Mouse (Mus musculus) heart, embryonic 14.5 days (tissue): ENCODE results near the gene Nfic. TPM values are rescaled to one million over a fixed set of nuclear protein-coding genes. Genes with fewer than 3 reads are reported as not detected.

Experiments
- ATAC-seq: fragments of 200-750 bp; cut with Nextera tagmentation; 2 replicates; pipeline ENCODE4 v1.8.0; 2017; ENCODE audit warnings: low read depth, moderate TSS enrichment; ENCODE audit not compliant: insufficient number of reproducible peaks, insufficient read depth, low FRiP score
- H3K27ac ChIP-seq, 2 experiments: fragments of 200-500 bp in 1 of 2; fragments of 300-500 bp in 1 of 2; sonication (generic) in 1 of 2; replicated peaks in 1 of 2; 2 replicates each; pipeline ENCODE4 v1.5.1; 2012 to 2014; ENCODE audit warnings: low read depth in 2 of 2, low read length in 2 of 2, control low read depth in 1 of 2, mild to moderate bottlenecking in 1 of 2, mixed read lengths in 1 of 2; ENCODE audit not compliant: control insufficient read depth in 1 of 2, insufficient read depth in 1 of 2
- H3K27me3 ChIP-seq: fragments of 300-500 bp; sonication (generic); 2 replicates; pipeline ENCODE4 v1.6.1; 2014; ENCODE audit warnings: mild to moderate bottlenecking, low read length, control low read depth; ENCODE audit not compliant: control insufficient read depth, insufficient read depth
- H3K36me3 ChIP-seq: fragments of 300-500 bp; sonication (generic); 2 replicates; pipeline ENCODE4 v1.6.1; 2014; ENCODE audit warnings: mild to moderate bottlenecking, control low read depth, low read length, mixed read lengths; ENCODE audit not compliant: control insufficient read depth, insufficient read depth
- H3K4me1 ChIP-seq, 2 experiments: fragments of 200-500 bp in 1 of 2; fragments of 300-500 bp in 1 of 2; sonication (generic) in 1 of 2; 2 replicates each; pipeline ENCODE4 v1.6.1; 2012 to 2014; ENCODE audit warnings: low read length in 2 of 2, control low read depth in 1 of 2, mixed read lengths in 1 of 2; ENCODE audit not compliant: control insufficient read depth in 2 of 2, insufficient read depth in 2 of 2
- H3K4me2 ChIP-seq: fragments of 300-500 bp; sonication (generic); 2 replicates; pipeline ENCODE4 v1.6.1; 2014; ENCODE audit warnings: mild to moderate bottlenecking, low read length
- H3K4me3 ChIP-seq, 2 experiments: fragments of 200-500 bp in 1 of 2; fragments of 300-500 bp in 1 of 2; sonication (generic) in 1 of 2; 2 replicates each; pipeline ENCODE4 v1.5.1; 2012 to 2014; ENCODE audit warnings: low read length in 2 of 2, mild to moderate bottlenecking in 2 of 2, control low read depth in 1 of 2, low read depth in 1 of 2, moderate library complexity in 1 of 2; ENCODE audit not compliant: control insufficient read depth in 1 of 2, insufficient read depth in 1 of 2
- H3K9ac ChIP-seq: fragments of 300-500 bp; sonication (generic); 2 replicates; pipeline ENCODE4 v1.6.1; 2014; ENCODE audit warnings: mild to moderate bottlenecking, low read length
- H3K9me3 ChIP-seq: fragments of 300-500 bp; sonication (generic); 2 replicates; pipeline ENCODE4 v1.6.1; 2016; ENCODE audit warnings: low read length, control low read depth; ENCODE audit not compliant: control insufficient read depth
- WGBS: fragments of 180-500 bp; shearing (Covaris S2); extraction: QIAGEN DNeasy Blood & Tissue Kit; methylation state at CpG from one replicate; pipeline ENCODE4 v1.1.7; 2014; 5-methylcytosine and 5-hydroxymethylcytosine counted together
- polyA plus RNA-seq: library from polyadenylated mRNA; unstranded; fragments of >200 nt; fragmentation: Nextera tagmentation; extraction: Ambion mirVana; gene quantifications from 2 replicates; pipeline ENCODE4 v1.2.1, GENCODE M21; 2014

Gene Nfic
- polyA plus RNA-seq, 1 experiment from 2014 or later: 47.0 TPM

- no peaks in the 10 kb centered on the region for H3K36me3 ChIP-seq
- H3K27ac ChIP-seq: no peak overlapping the region
- WGBS: 67% methylated on average over 21 of the region's 21 CpGs
- H3K9ac ChIP-seq: no peak overlapping the region
- H3K4me3 ChIP-seq: no peak overlapping the region
- no peak overlapping the region for H3K4me2 ChIP-seq
- H3K9me3 ChIP-seq: no peaks in the 10 kb centered on the region
- ATAC-seq: no peak
- H3K4me1 ChIP-seq: peaks cover 0 to 10% of the 10 kb centered on the region in 2 experiments; a peak in 3 of 4 replicates
- peaks cover 97% of the 10 kb centered on the region for H3K27me3 ChIP-seq
Observed at GRCm38 (mm10) chr10:81459399-81459798, 4.0 kb upstream of the Nfic start.

GRCm38 (mm10) chr10:81458267-81458666, 2.8 kb upstream of the Nfic start:
- Histone ChIP-seq H3K36me3 (no peaks in the 10 kb centered on the region), H3K9ac (no peak overlapping the region), H3K9me3 (no peaks in the 10 kb centered on the region), H3K4me1 (peaks cover 0 to 5% of the 10 kb centered on the region in 2 experiments; a peak in 2 of 4 replicates), H3K27ac (no peak overlapping the region), H3K27me3 (peaks cover 97% of the 10 kb centered on the region), H3K4me3 (no peak overlapping the region), H3K4me2 (no peak overlapping the region)
- WGBS: 75% methylated on average over 6 of the region's 6 CpGs
- ATAC-seq: no peak

- H3K9ac ChIP-seq: no peak overlapping the region
- no peak overlapping the region for H3K4me3 ChIP-seq
- peaks cover 0 to 5% of the 10 kb centered on the region in 2 experiments; a peak in 2 of 4 replicates for H3K4me1 ChIP-seq
- H3K9me3 ChIP-seq: no peaks in the 10 kb centered on the region
- H3K36me3 ChIP-seq: no peaks in the 10 kb centered on the region
- no peak for ATAC-seq
- H3K27ac ChIP-seq: no peak overlapping the region
- H3K27me3 ChIP-seq: peaks cover 97% of the 10 kb centered on the region
- H3K4me2 ChIP-seq: no peak overlapping the region
- 79% methylated on average over 8 of the region's 8 CpGs for WGBS
Observed at GRCm38 (mm10) chr10:81457624-81458023, 2.2 kb upstream of the Nfic start.

- no peak overlapping the region for H3K9ac ChIP-seq
- H3K4me2 ChIP-seq: no peak overlapping the region
- H3K27me3 ChIP-seq: peaks cover 97% of the 10 kb centered on the region
- no peak overlapping the region for H3K27ac ChIP-seq
- H3K4me3 ChIP-seq: no peak overlapping the region
- H3K36me3 ChIP-seq: no peaks in the 10 kb centered on the region
- peaks cover 0 to 5% of the 10 kb centered on the region in 2 experiments; a peak in 2 of 4 replicates for H3K4me1 ChIP-seq
- no peak for ATAC-seq
- H3K9me3 ChIP-seq: no peaks in the 10 kb centered on the region
- WGBS: 31% methylated on average over 12 of the region's 12 CpGs
Observed at GRCm38 (mm10) chr10:81456983-81457563, 1.6 kb upstream of the Nfic start.

GRCm38 (mm10) chr10:81454106-81454505, 1.3 kb downstream of the Nfic start:
- Histone ChIP-seq H3K4me1 (no peaks in the 10 kb centered on the region), H3K4me2 (no peak overlapping the region), H3K27me3 (peaks cover 86% of the 10 kb centered on the region), H3K9me3 (no peaks in the 10 kb centered on the region), H3K9ac (no peak overlapping the region), H3K4me3 (no peak overlapping the region), H3K27ac (no peak overlapping the region), H3K36me3 (no peaks in the 10 kb centered on the region)
- 64% methylated on average over 2 of the region's 2 CpGs for WGBS
- ATAC-seq: no peak

- H3K4me2 ChIP-seq: no peak overlapping the region
- WGBS: 1% methylated on average over 14 of the region's 14 CpGs
- no peaks in the 10 kb centered on the region for H3K36me3 ChIP-seq
- H3K27me3 ChIP-seq: peaks cover 75% of the 10 kb centered on the region
- H3K9ac ChIP-seq: no peak overlapping the region
- no peak overlapping the region for H3K27ac ChIP-seq
- no peak for ATAC-seq
- no peak overlapping the region for H3K4me3 ChIP-seq
- H3K4me1 ChIP-seq: no peaks in the 10 kb centered on the region
- no peaks in the 10 kb centered on the region for H3K9me3 ChIP-seq
Observed at GRCm38 (mm10) chr10:81452947-81453288, 2.5 kb downstream of the Nfic start.

GRCm38 (mm10) chr10:81452237-81452946, 3.0 kb downstream of the Nfic start:
- no peak overlapping the region for H3K4me3 ChIP-seq
- H3K36me3 ChIP-seq: no peaks in the 10 kb centered on the region
- no peak for ATAC-seq
- no peaks in the 10 kb centered on the region for H3K4me1 ChIP-seq
- H3K4me2 ChIP-seq: no peak overlapping the region
- H3K27me3 ChIP-seq: peaks cover 70% of the 10 kb centered on the region
- no peak overlapping the region for H3K27ac ChIP-seq
- WGBS: 12% methylated on average over 36 of the region's 36 CpGs
- H3K9me3 ChIP-seq: no peaks in the 10 kb centered on the region
- H3K9ac ChIP-seq: no peak overlapping the region

- 41% methylated on average over 6 of the region's 6 CpGs for WGBS
- Histone ChIP-seq H3K4me2 (no peak overlapping the region), H3K9me3 (no peaks in the 10 kb centered on the region), H3K27me3 (peaks cover 61% of the 10 kb centered on the region), H3K4me3 (no peak overlapping the region), H3K27ac (no peak overlapping the region), H3K36me3 (no peaks in the 10 kb centered on the region), H3K9ac (no peak overlapping the region), H3K4me1 (no peaks in the 10 kb centered on the region)
- no peak for ATAC-seq
Observed at GRCm38 (mm10) chr10:81451365-81451745, 4.1 kb downstream of the Nfic start.
